Mouse (Mus musculus) intestine, embryonic 16.5 days (tissue): ENCODE measurements at regions not wholly inside any gene's neighbourhood (a gene's known extent, or its start where the extent isn't known, plus 50 kb on each side); places are given as distances from the start of the nearest gene placed in this dataset.

Experiments used
- ATAC-seq: fragments of 200-750 bp; cut with Nextera tagmentation; 2 replicates; pipeline ENCODE4 v1.8.0; 2017; ENCODE audit warnings: moderate TSS enrichment, moderate library complexity
- H3K27ac ChIP-seq: fragments of 300-500 bp; sonication (generic); 2 replicates; pipeline ENCODE4 v1.5.1; 2014; ENCODE audit warnings: mild to moderate bottlenecking, low read length
- H3K27me3 ChIP-seq: fragments of 300-500 bp; sonication (generic); replicated peaks from 2 replicates; pipeline ENCODE4 v1.6.1; 2014; ENCODE audit warnings: low read length, control low read depth, mixed read lengths; ENCODE audit not compliant: control insufficient read depth, insufficient read depth
- H3K36me3 ChIP-seq: fragments of 300-500 bp; sonication (generic); 2 replicates; pipeline ENCODE4 v1.6.1; 2014; ENCODE audit warnings: low read length, control low read depth; ENCODE audit not compliant: control insufficient read depth, insufficient read depth
- H3K4me1 ChIP-seq: fragments of 300-500 bp; sonication (generic); 2 replicates; pipeline ENCODE4 v1.6.1; 2014; ENCODE audit warnings: low read length, control low read depth, mixed read lengths; ENCODE audit not compliant: control insufficient read depth, insufficient read depth
- H3K4me2 ChIP-seq: fragments of 300-500 bp; sonication (generic); 2 replicates; pipeline ENCODE4 v1.6.1; 2014; ENCODE audit warnings: low read depth, low read length, control low read depth
- H3K4me3 ChIP-seq: fragments of 300-500 bp; sonication (generic); 2 replicates; pipeline ENCODE4 v1.5.1; 2014; ENCODE audit warnings: mild to moderate bottlenecking, low read length
- H3K9ac ChIP-seq: fragments of 300-500 bp; sonication (generic); 2 replicates; pipeline ENCODE4 v1.6.1; 2014; ENCODE audit warnings: low read depth, low read length
- H3K9me3 ChIP-seq: fragments of 300-500 bp; sonication (generic); 2 replicates; pipeline ENCODE4 v1.6.1; 2016; ENCODE audit warnings: low read length, control low read depth; ENCODE audit not compliant: control insufficient read depth
- WGBS: fragments of 180-500 bp; shearing (Covaris S2); extraction: QIAGEN DNeasy Blood & Tissue Kit; methylation state at CpG from one replicate; pipeline ENCODE4 v1.1.7; 2014; 5-methylcytosine and 5-hydroxymethylcytosine counted together

DNA sequence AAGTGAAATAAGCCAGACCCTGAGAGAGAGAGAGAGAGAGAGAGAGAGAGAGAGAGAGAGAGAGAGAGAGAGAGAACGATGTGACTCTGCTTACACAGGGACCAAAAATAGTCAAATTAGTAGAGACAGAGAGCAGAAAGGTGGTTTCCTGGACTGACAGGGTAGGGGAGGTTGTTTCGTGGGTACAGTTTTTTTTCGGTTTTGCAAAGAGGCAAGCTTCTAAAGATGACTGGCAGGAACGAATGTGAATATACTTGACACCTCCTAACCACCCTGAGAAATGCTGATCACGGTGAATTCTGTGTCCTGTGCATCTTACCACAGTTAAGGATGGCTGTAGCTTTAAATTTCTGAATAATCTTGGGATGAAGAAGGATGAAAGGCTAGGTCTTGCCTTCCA is 89.7 kb downstream of the Tomm20 start:
- H3K9me3 ChIP-seq, result no peaks in the 10 kb centered on the region
- no peak for ATAC-seq
- no peaks in the 10 kb centered on the region for H3K36me3 ChIP-seq
- 56% methylated on average over 5 of the region's 5 CpGs for WGBS
- no peak overlapping the region for H3K27ac ChIP-seq
- H3K4me2 ChIP-seq, result no peak overlapping the region
- H3K27me3 ChIP-seq, result no peaks in the 10 kb centered on the region
- H3K4me3 ChIP-seq, result no peak overlapping the region
- no peak overlapping the region for H3K9ac ChIP-seq
- H3K4me1 ChIP-seq, result peaks cover 10% of the 10 kb centered on the region

- Histone ChIP-seq H3K4me1 (peaks cover 14% of the 10 kb centered on the region), H3K27ac (no peak overlapping the region), H3K4me3 (no peak overlapping the region), H3K27me3 (no peaks in the 10 kb centered on the region), H3K36me3 (no peaks in the 10 kb centered on the region), H3K9me3 (no peaks in the 10 kb centered on the region), H3K4me2 (no peak overlapping the region), H3K9ac (no peak overlapping the region)
- ATAC-seq, result no peak
- 45% methylated on average over 2 of the region's 2 CpGs for WGBS
Measured at GRCm38 (mm10) chr8:126855056-126855609, 90.5 kb downstream of the Tomm20 start.

- Histone ChIP-seq H3K4me1 (peaks cover 22% of the 10 kb centered on the region), H3K9ac (no peak overlapping the region), H3K9me3 (no peaks in the 10 kb centered on the region), H3K4me2 (no peak overlapping the region), H3K27ac (0 out of 2 replicates have a peak overlapping the region, but pooled peaks have one; percentile 9), H3K27me3 (no peaks in the 10 kb centered on the region), H3K36me3 (no peaks in the 10 kb centered on the region), H3K4me3 (no peak overlapping the region)
- 62% methylated on average over 22 of the region's 22 CpGs for WGBS
- ATAC-seq, result no peak
Measured at GRCm38 (mm10) chr8:126854121-126855055, 91.3 kb downstream of the Tomm20 start.

DNA sequence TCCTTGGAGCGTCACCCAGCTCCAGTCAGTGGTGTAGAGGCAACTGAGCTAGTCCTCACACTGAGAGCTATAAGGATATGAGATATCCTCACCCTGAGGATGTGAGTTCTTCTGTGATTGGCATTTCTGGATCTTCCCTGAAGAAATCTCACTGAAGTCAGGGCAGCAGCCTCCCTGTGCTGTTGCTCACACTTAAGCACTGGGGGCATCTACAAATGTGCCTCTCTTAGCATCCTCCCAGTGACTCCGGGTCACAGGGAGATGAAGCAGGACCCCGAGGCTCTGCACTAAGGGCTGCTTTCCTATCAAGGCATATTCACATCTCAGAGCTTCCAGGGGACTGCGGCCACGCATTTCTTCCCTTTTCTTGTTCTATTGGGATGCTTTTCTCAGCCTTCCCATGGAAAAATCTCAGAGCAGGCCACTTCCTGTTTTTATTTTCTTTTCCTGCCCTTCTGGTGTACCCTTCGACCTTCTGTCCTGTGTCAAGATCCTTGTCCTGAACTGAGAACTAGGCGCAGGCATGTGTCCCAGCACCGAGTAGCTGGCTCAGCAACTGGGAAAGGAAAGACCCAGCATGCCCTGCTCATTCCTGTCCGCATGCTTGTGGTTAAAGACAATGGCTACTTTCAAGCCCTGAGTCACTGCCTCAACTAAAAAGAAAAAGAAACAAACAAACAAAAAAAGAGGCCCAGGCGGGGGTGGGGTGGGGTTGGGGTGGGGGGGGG is 92.8 kb downstream of the Tomm20 start:
- Histone ChIP-seq H3K4me1 (peaks cover 37% of the 10 kb centered on the region), H3K4me2 (no peak overlapping the region), H3K9me3 (no peaks in the 10 kb centered on the region), H3K4me3 (no peak overlapping the region), H3K9ac (no peak overlapping the region), H3K27ac (peak overlapping the region; percentile 69), H3K27me3 (no peaks in the 10 kb centered on the region), H3K36me3 (no peaks in the 10 kb centered on the region)
- 57% methylated on average over 10 of the region's 10 CpGs for WGBS
- ATAC-seq, result no peak

GRCm38 (mm10) chr8:126852184-126852583 is 93.5 kb downstream of the Tomm20 start:
- Histone ChIP-seq H3K27ac (peak overlapping the region; percentile 69), H3K9ac (no peak overlapping the region), H3K4me3 (no peak overlapping the region), H3K4me2 (no peak overlapping the region), H3K4me1 (peaks cover 42% of the 10 kb centered on the region), H3K9me3 (no peaks in the 10 kb centered on the region), H3K36me3 (no peaks in the 10 kb centered on the region), H3K27me3 (no peaks in the 10 kb centered on the region)
- 50% methylated on average over 5 of the region's 5 CpGs for WGBS
- ATAC-seq, result no peak

- WGBS, result 84% methylated on average over 3 of the region's 3 CpGs
- Histone ChIP-seq H3K4me3 (no peak overlapping the region), H3K27ac (peak overlapping the region; percentile 69), H3K36me3 (no peaks in the 10 kb centered on the region), H3K4me1 (peaks cover 42% of the 10 kb centered on the region), H3K27me3 (no peaks in the 10 kb centered on the region), H3K4me2 (no peak overlapping the region), H3K9me3 (no peaks in the 10 kb centered on the region), H3K9ac (no peak overlapping the region)
- no peak for ATAC-seq
Measured at GRCm38 (mm10) chr8:126851780-126852179, 93.9 kb downstream of the Tomm20 start.

DNA sequence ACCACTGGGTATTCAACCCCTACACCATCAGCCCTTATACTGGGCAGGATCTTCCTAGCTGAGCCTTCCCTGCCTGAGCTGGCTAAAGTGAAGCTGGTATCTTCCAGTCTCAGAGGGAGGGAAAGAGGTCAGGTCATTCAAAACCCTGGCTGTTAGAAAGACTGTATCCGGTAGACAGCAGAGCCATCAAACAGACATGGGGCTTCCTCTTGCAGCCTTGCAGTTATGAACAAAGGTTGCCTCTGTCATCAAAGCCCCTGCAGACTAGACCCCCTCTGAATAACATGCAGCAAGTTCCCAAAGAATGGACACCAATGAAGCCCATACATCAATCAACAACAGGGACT is 95.5 kb downstream of the Tomm20 start:
- H3K36me3 ChIP-seq, result no peaks in the 10 kb centered on the region
- H3K4me2 ChIP-seq, result no peak overlapping the region
- 40% methylated on average over 1 of the region's 1 CpGs for WGBS
- peak overlapping the region; percentile 44; the same call in 1 of the 2 replicates for H3K9ac ChIP-seq
- H3K9me3 ChIP-seq, result no peaks in the 10 kb centered on the region
- H3K27ac ChIP-seq, result peak overlapping the region; percentile 85
- no peak for ATAC-seq
- peaks cover 42% of the 10 kb centered on the region for H3K4me1 ChIP-seq
- no peaks in the 10 kb centered on the region for H3K27me3 ChIP-seq
- no peak overlapping the region for H3K4me3 ChIP-seq

- Histone ChIP-seq H3K4me1 (peaks cover 40% of the 10 kb centered on the region), H3K4me2 (no peak overlapping the region), H3K9me3 (no peaks in the 10 kb centered on the region), H3K36me3 (no peaks in the 10 kb centered on the region), H3K27ac (peak overlapping the region; percentile 85), H3K27me3 (no peaks in the 10 kb centered on the region), H3K4me3 (no peak overlapping the region), H3K9ac (peak overlapping the region; percentile 44; the same call in 1 of the 2 replicates)
- ATAC-seq, result peak; percentile 79
- WGBS, result 24% methylated on average over 9 of the region's 9 CpGs
Measured at GRCm38 (mm10) chr8:126849411-126850188, 96.0 kb downstream of the Tomm20 start.
